Mouse (Mus musculus): Measurements from ENCODE around the gene Col1a1. TPM values are rescaled to one million over a fixed set of nuclear protein-coding genes. Genes with fewer than 3 reads are reported as not detected.
A peak's percentile ranks its signal among the peaks of the same experiment; 100 is the strongest.

Gene Col1a1
- polyA plus RNA-seq, 1 experiment from 2014 or later: 89.0 TPM

DNA sequence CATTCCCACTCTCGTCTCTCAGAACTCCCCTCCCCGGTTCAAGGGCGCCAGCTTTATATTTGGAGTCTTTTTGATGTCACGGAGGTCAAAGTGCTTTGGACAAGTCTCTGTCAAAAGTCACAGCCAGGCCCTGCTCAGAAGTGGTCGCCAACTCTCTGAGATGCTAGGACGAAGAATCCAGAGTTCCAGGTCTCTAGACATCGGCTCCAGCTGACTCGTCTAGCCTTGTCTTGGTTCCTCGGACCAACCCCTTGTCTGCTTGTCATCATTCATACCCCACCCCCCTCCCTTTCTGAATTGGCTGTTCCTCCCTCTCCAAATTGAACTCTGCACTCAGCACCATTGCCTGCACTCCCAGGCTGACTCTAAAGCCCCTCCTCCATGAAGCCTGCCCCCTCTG, 6.4 kb upstream of the Col1a1 start:
- Histone ChIP-seq H3K27ac (replicated peaks; ENCODE audit: low read depth, low read length) (peak overlapping the region; percentile 91), H3K27me3 (ENCODE audit: control insufficient read depth, insufficient read depth, low read length) (no peaks in the 10 kb centered on the region), H3K9ac (ENCODE audit: low read length) (no peak overlapping the region), H3K36me3 (ENCODE audit: control insufficient read depth, insufficient read depth, low read length) (no peaks in the 10 kb centered on the region), H3K4me1 (ENCODE audit: control insufficient read depth, insufficient read depth, low read length) (peaks cover 50% of the 10 kb centered on the region), H3K9me3 (ENCODE audit: control insufficient read depth, low read length) (no peaks in the 10 kb centered on the region), H3K4me3 (ENCODE audit: low read depth, low read length) (no peak overlapping the region), H3K4me2 (ENCODE audit: low read depth, severe bottlenecking) (no peak overlapping the region)
- ATAC-seq (ENCODE audit: insufficient number of reproducible peaks, low FRiP score, low TSS enrichment, low read depth): no peak
- WGBS: 18% methylated on average over 9 of the region's 9 CpGs
- DNase-seq (ENCODE audit: low spot score): peak; percentile 49

GRCm38 (mm10) chr11:94930151-94930550, 5.9 kb upstream of the Col1a1 start:
- DNase-seq (ENCODE audit: low spot score) (peak; percentile 59), ATAC-seq (ENCODE audit: insufficient number of reproducible peaks, low FRiP score, low TSS enrichment, low read depth) (no peak)
- Histone ChIP-seq H3K4me1 (ENCODE audit: control insufficient read depth, insufficient read depth, low read length) (peaks cover 51% of the 10 kb centered on the region), H3K9me3 (ENCODE audit: control insufficient read depth, low read length) (no peaks in the 10 kb centered on the region), H3K27me3 (ENCODE audit: control insufficient read depth, insufficient read depth, low read length) (no peaks in the 10 kb centered on the region), H3K4me2 (ENCODE audit: low read depth, severe bottlenecking) (no peak overlapping the region), H3K27ac (replicated peaks; ENCODE audit: low read depth, low read length) (peak overlapping the region; percentile 56), H3K9ac (ENCODE audit: low read length) (no peak overlapping the region), H3K36me3 (ENCODE audit: control insufficient read depth, insufficient read depth, low read length) (no peaks in the 10 kb centered on the region), H3K4me3 (ENCODE audit: low read depth, low read length) (no peak overlapping the region)
- 21% methylated on average over 4 of the region's 4 CpGs for WGBS

GRCm38 (mm10) chr11:94933584-94933983, 2.4 kb upstream of the Col1a1 start:
- H3K4me2 ChIP-seq (ENCODE audit: low read depth, severe bottlenecking): no peak overlapping the region
- no peaks in the 10 kb centered on the region for H3K9me3 ChIP-seq (ENCODE audit: control insufficient read depth, low read length)
- peaks cover 49% of the 10 kb centered on the region for H3K4me1 ChIP-seq (ENCODE audit: control insufficient read depth, insufficient read depth, low read length)
- no peaks in the 10 kb centered on the region for H3K36me3 ChIP-seq (ENCODE audit: control insufficient read depth, insufficient read depth, low read length)
- H3K27me3 ChIP-seq (ENCODE audit: control insufficient read depth, insufficient read depth, low read length): no peaks in the 10 kb centered on the region
- H3K4me3 ChIP-seq (ENCODE audit: low read depth, low read length): no peak overlapping the region
- peak; percentile 54 for DNase-seq (ENCODE audit: low spot score)
- peak overlapping the region; percentile 71 for H3K27ac ChIP-seq (replicated peaks; ENCODE audit: low read depth, low read length)
- ATAC-seq (ENCODE audit: insufficient number of reproducible peaks, low FRiP score, low TSS enrichment, low read depth): no peak
- WGBS: 12% methylated on average over 8 of the region's 8 CpGs
- H3K9ac ChIP-seq (ENCODE audit: low read length): no peak overlapping the region

DNA sequence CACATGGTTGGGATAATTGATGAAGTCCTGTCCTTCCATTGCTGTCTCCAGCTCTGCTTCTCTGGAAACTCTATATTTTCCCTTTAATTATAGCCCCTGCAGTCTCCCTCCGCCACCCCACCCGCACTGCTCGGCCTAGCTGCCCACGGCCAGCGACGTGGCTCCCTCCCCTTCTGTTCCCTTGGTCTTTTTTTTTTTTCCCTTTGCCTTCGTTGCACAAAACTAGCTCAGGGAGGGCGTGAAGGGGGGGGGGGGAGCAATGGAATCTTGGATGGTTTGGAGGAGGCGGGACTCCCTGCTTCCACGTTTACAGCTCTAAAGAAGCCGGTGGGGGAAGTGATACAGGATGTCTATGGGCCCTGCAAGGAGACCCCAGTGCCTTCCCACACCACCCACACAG, 1.5 kb upstream of the Col1a1 start:
- Histone ChIP-seq H3K27me3 (ENCODE audit: control insufficient read depth, insufficient read depth, low read length) (no peaks in the 10 kb centered on the region), H3K27ac (replicated peaks; ENCODE audit: low read depth, low read length) (no peak overlapping the region), H3K4me1 (ENCODE audit: control insufficient read depth, insufficient read depth, low read length) (peaks cover 40% of the 10 kb centered on the region), H3K36me3 (ENCODE audit: control insufficient read depth, insufficient read depth, low read length) (no peaks in the 10 kb centered on the region), H3K4me2 (ENCODE audit: low read depth, severe bottlenecking) (no peak overlapping the region), H3K9ac (ENCODE audit: low read length) (no peak overlapping the region), H3K9me3 (ENCODE audit: control insufficient read depth, low read length) (no peaks in the 10 kb centered on the region), H3K4me3 (ENCODE audit: low read depth, low read length) (no peak overlapping the region)
- no peak for DNase-seq (ENCODE audit: low spot score)
- WGBS: 29% methylated on average over 11 of the region's 11 CpGs
- ATAC-seq (ENCODE audit: insufficient number of reproducible peaks, low FRiP score, low TSS enrichment, low read depth): no peak

GRCm38 (mm10) chr11:94936851-94937295, 849 bp downstream of the Col1a1 start:
- Histone ChIP-seq H3K9me3 (ENCODE audit: control insufficient read depth, low read length) (no peaks in the 10 kb centered on the region), H3K27me3 (ENCODE audit: control insufficient read depth, insufficient read depth, low read length) (no peaks in the 10 kb centered on the region), H3K36me3 (ENCODE audit: control insufficient read depth, insufficient read depth, low read length) (peaks cover 5% of the 10 kb centered on the region), H3K4me1 (ENCODE audit: control insufficient read depth, insufficient read depth, low read length) (peaks cover 29% of the 10 kb centered on the region), H3K4me3 (ENCODE audit: low read depth, low read length) (peak overlapping the region; percentile 43), H3K27ac (replicated peaks; ENCODE audit: low read depth, low read length) (peak overlapping the region; percentile 43; the same call in 1 of the 2 replicates), H3K4me2 (ENCODE audit: low read depth, severe bottlenecking) (peak overlapping the region; percentile 79), H3K9ac (ENCODE audit: low read length) (peak overlapping the region; percentile 32; the same call in 1 of the 2 replicates)
- ATAC-seq (ENCODE audit: insufficient number of reproducible peaks, low FRiP score, low TSS enrichment, low read depth) (peak; percentile 76), DNase-seq (ENCODE audit: low spot score) (peak; percentile 98)
- WGBS: 0% methylated on average over 17 of the region's 17 CpGs

GRCm38 (mm10) chr11:94937335-94937781, 1.3 kb downstream of the Col1a1 start:
- Histone ChIP-seq H3K4me2 (ENCODE audit: low read depth, severe bottlenecking) (peak overlapping the region; percentile 79), H3K27me3 (ENCODE audit: control insufficient read depth, insufficient read depth, low read length) (no peaks in the 10 kb centered on the region), H3K36me3 (ENCODE audit: control insufficient read depth, insufficient read depth, low read length) (peaks cover 5% of the 10 kb centered on the region), H3K9me3 (ENCODE audit: control insufficient read depth, low read length) (no peaks in the 10 kb centered on the region), H3K4me1 (ENCODE audit: control insufficient read depth, insufficient read depth, low read length) (peaks cover 29% of the 10 kb centered on the region), H3K4me3 (ENCODE audit: low read depth, low read length) (peak overlapping the region; percentile 43), H3K27ac (replicated peaks; ENCODE audit: low read depth, low read length) (no peak overlapping the region), H3K9ac (ENCODE audit: low read length) (peak overlapping the region; percentile 44)
- DNase-seq (ENCODE audit: low spot score) (no peak), ATAC-seq (ENCODE audit: insufficient number of reproducible peaks, low FRiP score, low TSS enrichment, low read depth) (peak; percentile 65)
- under 1% methylated on average over 18 of the region's 18 CpGs for WGBS

GRCm38 (mm10) chr11:94937787-94938186, 1.8 kb downstream of the Col1a1 start:
- Histone ChIP-seq H3K9ac (ENCODE audit: low read length) (peak overlapping the region; percentile 44), H3K36me3 (ENCODE audit: control insufficient read depth, insufficient read depth, low read length) (peaks cover 5% of the 10 kb centered on the region), H3K27me3 (ENCODE audit: control insufficient read depth, insufficient read depth, low read length) (no peaks in the 10 kb centered on the region), H3K9me3 (ENCODE audit: control insufficient read depth, low read length) (no peaks in the 10 kb centered on the region), H3K4me3 (ENCODE audit: low read depth, low read length) (peak overlapping the region; percentile 43), H3K4me2 (ENCODE audit: low read depth, severe bottlenecking) (peak overlapping the region; percentile 79), H3K27ac (replicated peaks; ENCODE audit: low read depth, low read length) (no peak overlapping the region), H3K4me1 (ENCODE audit: control insufficient read depth, insufficient read depth, low read length) (peaks cover 29% of the 10 kb centered on the region)
- ATAC-seq (ENCODE audit: insufficient number of reproducible peaks, low FRiP score, low TSS enrichment, low read depth) (no peak), DNase-seq (ENCODE audit: low spot score) (peak; percentile 34)
- 6% methylated on average over 15 of the region's 15 CpGs for WGBS

DNA sequence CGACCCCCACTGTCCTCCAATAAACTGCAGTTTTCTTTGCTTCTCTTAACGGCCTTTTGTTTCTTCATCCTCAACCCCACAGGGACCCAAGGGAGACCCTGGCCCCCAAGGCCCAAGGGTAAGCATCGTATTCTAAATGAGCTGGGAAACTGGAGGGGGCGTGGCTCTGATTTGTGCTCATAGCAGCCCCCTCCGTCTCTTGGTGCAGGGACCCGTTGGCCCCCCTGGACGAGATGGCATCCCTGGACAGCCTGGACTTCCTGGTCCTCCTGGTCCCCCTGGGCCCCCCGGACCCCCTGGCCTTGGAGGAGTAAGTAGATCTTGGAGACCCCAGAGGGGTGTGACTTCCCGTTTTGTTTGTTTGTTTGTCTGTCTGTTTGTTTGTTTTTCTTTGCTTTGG, 2.3 kb downstream of the Col1a1 start:
- Histone ChIP-seq H3K4me1 (ENCODE audit: control insufficient read depth, insufficient read depth, low read length) (peaks cover 24% of the 10 kb centered on the region), H3K27ac (replicated peaks; ENCODE audit: low read depth, low read length) (no peak overlapping the region), H3K4me2 (ENCODE audit: low read depth, severe bottlenecking) (peak overlapping the region; percentile 79), H3K27me3 (ENCODE audit: control insufficient read depth, insufficient read depth, low read length) (no peaks in the 10 kb centered on the region), H3K9ac (ENCODE audit: low read length) (no peak overlapping the region), H3K36me3 (ENCODE audit: control insufficient read depth, insufficient read depth, low read length) (peaks cover 5% of the 10 kb centered on the region), H3K9me3 (ENCODE audit: control insufficient read depth, low read length) (no peaks in the 10 kb centered on the region), H3K4me3 (ENCODE audit: low read depth, low read length) (peak overlapping the region; percentile 43; the same call in 1 of the 2 replicates)
- DNase-seq (ENCODE audit: low spot score) (no peak), ATAC-seq (ENCODE audit: insufficient number of reproducible peaks, low FRiP score, low TSS enrichment, low read depth) (no peak)
- 36% methylated on average over 9 of the region's 9 CpGs for WGBS

- no peak overlapping the region for H3K4me2 ChIP-seq (ENCODE audit: low read depth, severe bottlenecking)
- no peaks in the 10 kb centered on the region for H3K27me3 ChIP-seq (ENCODE audit: control insufficient read depth, insufficient read depth, low read length)
- peak; percentile 84 for DNase-seq (ENCODE audit: low spot score)
- peaks cover 8% of the 10 kb centered on the region for H3K36me3 ChIP-seq (ENCODE audit: control insufficient read depth, insufficient read depth, low read length)
- no peaks in the 10 kb centered on the region for H3K9me3 ChIP-seq (ENCODE audit: control insufficient read depth, low read length)
- WGBS: 18% methylated on average over 4 of the region's 4 CpGs
- H3K27ac ChIP-seq (replicated peaks; ENCODE audit: low read depth, low read length): no peak overlapping the region
- no peak overlapping the region for H3K4me3 ChIP-seq (ENCODE audit: low read depth, low read length)
- no peak for ATAC-seq (ENCODE audit: insufficient number of reproducible peaks, low FRiP score, low TSS enrichment, low read depth)
- no peak overlapping the region for H3K9ac ChIP-seq (ENCODE audit: low read length)
- H3K4me1 ChIP-seq (ENCODE audit: control insufficient read depth, insufficient read depth, low read length): peaks cover 14% of the 10 kb centered on the region
Observed at GRCm38 (mm10) chr11:94939280-94939679, 3.3 kb downstream of the Col1a1 start.

All from limb, embryonic 11.5 days (tissue).